Mouse (Mus musculus): ENCODE data around the gene Nceh1. TPM values are rescaled to one million over a fixed set of nuclear protein-coding genes. Genes with fewer than 3 reads are reported as not detected.

The Nceh1 gene
- 3.3 and 3.4 TPM in 2 replicates for polyA plus RNA-seq (2014; fragmentation: Nextera tagmentation; extraction: Ambion mirVana)

GRCm38 (mm10) chr3:27182733-27183600 lies at the start of gene Nceh1:
Gene Nceh1, plus strand, starts transcription at chr3:27182965.
- H3K27ac ChIP-seq (ENCODE audit: low read depth, low read length): no peak within 1 kb of the TSS
- ATAC-seq (replicated peaks; ENCODE audit: low FRiP score) (peak; percentile 100), DNase-seq (ENCODE audit: low spot score) (peak; percentile 96)
- H3K9me3 ChIP-seq (ENCODE audit: control insufficient read depth, low read length): no peaks in the 10 kb centered on the region
- H3K36me3 ChIP-seq (ENCODE audit: control insufficient read depth, insufficient read depth, low read length): no peaks in the 10 kb centered on the region
- H3K4me2 ChIP-seq (ENCODE audit: low read depth, low read length, severe bottlenecking): peak within 1 kb of the TSS; percentile 90
- under 1% methylated on average over 54 of the region's 54 CpGs for WGBS
- H3K4me1 ChIP-seq (replicated peaks; ENCODE audit: control insufficient read depth, insufficient read depth, low read length): no peaks in the 10 kb centered on the region
- H3K4me3 ChIP-seq (ENCODE audit: low read depth, low read length): peak within 1 kb of the TSS; percentile 53
- H3K9ac ChIP-seq (ENCODE audit: low read length): peak within 1 kb of the TSS; percentile 60
- H3K27me3 ChIP-seq (ENCODE audit: control insufficient read depth, insufficient read depth, low read length): no peaks in the 10 kb centered on the region

- ATAC-seq (replicated peaks; ENCODE audit: low FRiP score) (no peak), DNase-seq (ENCODE audit: low spot score) (no peak)
- Histone ChIP-seq H3K27ac (ENCODE audit: low read depth, low read length) (no peak overlapping the region), H3K9ac (ENCODE audit: low read length) (no peak overlapping the region), H3K4me3 (ENCODE audit: low read depth, low read length) (no peak overlapping the region), H3K36me3 (ENCODE audit: control insufficient read depth, insufficient read depth, low read length) (peaks cover 15% of the 10 kb centered on the region), H3K4me1 (replicated peaks; ENCODE audit: control insufficient read depth, insufficient read depth, low read length) (no peaks in the 10 kb centered on the region), H3K9me3 (ENCODE audit: control insufficient read depth, low read length) (no peaks in the 10 kb centered on the region), H3K4me2 (ENCODE audit: low read depth, low read length, severe bottlenecking) (no peak overlapping the region), H3K27me3 (ENCODE audit: control insufficient read depth, insufficient read depth, low read length) (no peaks in the 10 kb centered on the region)
- 94% methylated on average over 8 of the region's 8 CpGs for WGBS
Measured at GRCm38 (mm10) chr3:27140101-27140500, 42.7 kb upstream of the Nceh1 start.

- ATAC-seq (replicated peaks; ENCODE audit: low FRiP score) (no peak), DNase-seq (ENCODE audit: low spot score) (no peak)
- no peaks in the 10 kb centered on the region for H3K9me3 ChIP-seq (ENCODE audit: control insufficient read depth, low read length)
- H3K4me2 ChIP-seq (ENCODE audit: low read depth, low read length, severe bottlenecking): no peak overlapping the region
- no peaks in the 10 kb centered on the region for H3K4me1 ChIP-seq (replicated peaks; ENCODE audit: control insufficient read depth, insufficient read depth, low read length)
- peaks cover 6% of the 10 kb centered on the region; the same call in 1 of the 2 replicates for H3K36me3 ChIP-seq (ENCODE audit: control insufficient read depth, insufficient read depth, low read length)
- H3K4me3 ChIP-seq (ENCODE audit: low read depth, low read length): no peak overlapping the region
- H3K9ac ChIP-seq (ENCODE audit: low read length): no peak overlapping the region
- no peak overlapping the region for H3K27ac ChIP-seq (ENCODE audit: low read depth, low read length)
- H3K27me3 ChIP-seq (ENCODE audit: control insufficient read depth, insufficient read depth, low read length): no peaks in the 10 kb centered on the region
- 81% methylated on average over 7 of the region's 7 CpGs for WGBS
Measured at GRCm38 (mm10) chr3:27143570-27143969, 39.2 kb upstream of the Nceh1 start.

GRCm38 (mm10) chr3:27145733-27146132 lies 37.0 kb upstream of the Nceh1 start:
- H3K9ac ChIP-seq (ENCODE audit: low read length): no peak overlapping the region
- no peak overlapping the region for H3K27ac ChIP-seq (ENCODE audit: low read depth, low read length)
- H3K4me2 ChIP-seq (ENCODE audit: low read depth, low read length, severe bottlenecking): no peak overlapping the region
- WGBS: 93% methylated on average over 7 of the region's 7 CpGs
- ATAC-seq (replicated peaks; ENCODE audit: low FRiP score): no peak
- no peaks in the 10 kb centered on the region for H3K4me1 ChIP-seq (replicated peaks; ENCODE audit: control insufficient read depth, insufficient read depth, low read length)
- peaks cover 6% of the 10 kb centered on the region; the same call in 1 of the 2 replicates for H3K36me3 ChIP-seq (ENCODE audit: control insufficient read depth, insufficient read depth, low read length)
- no peak overlapping the region for H3K4me3 ChIP-seq (ENCODE audit: low read depth, low read length)
- H3K27me3 ChIP-seq (ENCODE audit: control insufficient read depth, insufficient read depth, low read length): no peaks in the 10 kb centered on the region
- no peaks in the 10 kb centered on the region for H3K9me3 ChIP-seq (ENCODE audit: control insufficient read depth, low read length)
- no peak for DNase-seq (ENCODE audit: low spot score)

GRCm38 (mm10) chr3:27153191-27153671 lies 29.5 kb upstream of the Nceh1 start:
- peak overlapping the region; percentile 90 for H3K9ac ChIP-seq (ENCODE audit: low read length)
- no peak overlapping the region; the same call in 1 of the 2 replicates for H3K27ac ChIP-seq (ENCODE audit: low read depth, low read length)
- H3K27me3 ChIP-seq (ENCODE audit: control insufficient read depth, insufficient read depth, low read length): no peaks in the 10 kb centered on the region
- WGBS: under 1% methylated on average over 31 of the region's 31 CpGs
- H3K4me1 ChIP-seq (replicated peaks; ENCODE audit: control insufficient read depth, insufficient read depth, low read length): no peaks in the 10 kb centered on the region; the same call in 1 of the 2 replicates
- H3K4me2 ChIP-seq (ENCODE audit: low read depth, low read length, severe bottlenecking): peak overlapping the region; percentile 70
- no peak for DNase-seq (ENCODE audit: low spot score)
- ATAC-seq (replicated peaks; ENCODE audit: low FRiP score): peak; percentile 74
- no peaks in the 10 kb centered on the region for H3K9me3 ChIP-seq (ENCODE audit: control insufficient read depth, low read length)
- H3K4me3 ChIP-seq (ENCODE audit: low read depth, low read length): peak overlapping the region; percentile 85
- peaks cover under 1% of the 10 kb centered on the region; the same call in 1 of the 2 replicates for H3K36me3 ChIP-seq (ENCODE audit: control insufficient read depth, insufficient read depth, low read length)

- no peaks in the 10 kb centered on the region for H3K27me3 ChIP-seq (ENCODE audit: control insufficient read depth, insufficient read depth, low read length)
- H3K4me3 ChIP-seq (ENCODE audit: low read depth, low read length): peak within 1 kb of the TSS; percentile 85
- under 1% methylated on average over 37 of the region's 37 CpGs for WGBS
Measured at GRCm38 (mm10) chr3:27153701-27154209, 29.0 kb upstream of the Nceh1 start, which contains the start of gene Ect2. Gene Ect2, minus strand, starts transcription at chr3:27153878.

GRCm38 (mm10) chr3:27154280-27154679 lies 28.5 kb upstream of the Nceh1 start:
- H3K9me3 ChIP-seq (ENCODE audit: control insufficient read depth, low read length): no peaks in the 10 kb centered on the region
- no peaks in the 10 kb centered on the region; the same call in 1 of the 2 replicates for H3K36me3 ChIP-seq (ENCODE audit: control insufficient read depth, insufficient read depth, low read length)
- DNase-seq (ENCODE audit: low spot score) (no peak), ATAC-seq (replicated peaks; ENCODE audit: low FRiP score) (peak; percentile 28)
- WGBS: 69% methylated on average over 2 of the region's 2 CpGs
- no peaks in the 10 kb centered on the region for H3K27me3 ChIP-seq (ENCODE audit: control insufficient read depth, insufficient read depth, low read length)
- H3K4me2 ChIP-seq (ENCODE audit: low read depth, low read length, severe bottlenecking): peak overlapping the region; percentile 44; the same call in 1 of the 2 replicates
- peak overlapping the region; percentile 47 for H3K9ac ChIP-seq (ENCODE audit: low read length)
- H3K4me1 ChIP-seq (replicated peaks; ENCODE audit: control insufficient read depth, insufficient read depth, low read length): no peaks in the 10 kb centered on the region; the same call in 1 of the 2 replicates
- peak overlapping the region; percentile 85 for H3K4me3 ChIP-seq (ENCODE audit: low read depth, low read length)
- H3K27ac ChIP-seq (ENCODE audit: low read depth, low read length): peak overlapping the region; percentile 59

More at GRCm38 (mm10) chr3:27153701-27154209, 29.0 kb upstream of the Nceh1 start, which contains the start of gene Ect2:
- H3K27ac ChIP-seq (ENCODE audit: low read depth, low read length): peak within 1 kb of the TSS; percentile 59
- H3K4me2 ChIP-seq (ENCODE audit: low read depth, low read length, severe bottlenecking): peak within 1 kb of the TSS; percentile 70
- H3K36me3 ChIP-seq (ENCODE audit: control insufficient read depth, insufficient read depth, low read length): no peaks in the 10 kb centered on the region; the same call in 1 of the 2 replicates
- H3K4me1 ChIP-seq (replicated peaks; ENCODE audit: control insufficient read depth, insufficient read depth, low read length): no peaks in the 10 kb centered on the region; the same call in 1 of the 2 replicates
- peak within 1 kb of the TSS; percentile 90 for H3K9ac ChIP-seq (ENCODE audit: low read length)
- no peaks in the 10 kb centered on the region for H3K9me3 ChIP-seq (ENCODE audit: control insufficient read depth, low read length)
- ATAC-seq (replicated peaks; ENCODE audit: low FRiP score) (peak; percentile 99), DNase-seq (ENCODE audit: low spot score) (peak; percentile 99)

GRCm38 (mm10) chr3:27155051-27155855 lies 27.5 kb upstream of the Nceh1 start:
- no peaks in the 10 kb centered on the region; the same call in 1 of the 2 replicates for H3K4me1 ChIP-seq (replicated peaks; ENCODE audit: control insufficient read depth, insufficient read depth, low read length)
- WGBS: 15% methylated on average over 6 of the region's 6 CpGs
- no peak overlapping the region for H3K9ac ChIP-seq (ENCODE audit: low read length)
- DNase-seq (ENCODE audit: low spot score) (peak; percentile 60), ATAC-seq (replicated peaks; ENCODE audit: low FRiP score) (no peak)
- no peaks in the 10 kb centered on the region for H3K27me3 ChIP-seq (ENCODE audit: control insufficient read depth, insufficient read depth, low read length)
- H3K4me2 ChIP-seq (ENCODE audit: low read depth, low read length, severe bottlenecking): no peak overlapping the region
- no peaks in the 10 kb centered on the region for H3K9me3 ChIP-seq (ENCODE audit: control insufficient read depth, low read length)
- H3K36me3 ChIP-seq (ENCODE audit: control insufficient read depth, insufficient read depth, low read length): no peaks in the 10 kb centered on the region; the same call in 1 of the 2 replicates
- 0 out of 2 replicates have a peak overlapping the region, but pooled peaks have one; percentile 59 for H3K27ac ChIP-seq (ENCODE audit: low read depth, low read length)
- H3K4me3 ChIP-seq (ENCODE audit: low read depth, low read length): no peak overlapping the region

Data from forebrain, embryonic 11.5 days (tissue).